ENCODE assay signal across 16 mouse cellular contexts in the genomic region with DNA sequence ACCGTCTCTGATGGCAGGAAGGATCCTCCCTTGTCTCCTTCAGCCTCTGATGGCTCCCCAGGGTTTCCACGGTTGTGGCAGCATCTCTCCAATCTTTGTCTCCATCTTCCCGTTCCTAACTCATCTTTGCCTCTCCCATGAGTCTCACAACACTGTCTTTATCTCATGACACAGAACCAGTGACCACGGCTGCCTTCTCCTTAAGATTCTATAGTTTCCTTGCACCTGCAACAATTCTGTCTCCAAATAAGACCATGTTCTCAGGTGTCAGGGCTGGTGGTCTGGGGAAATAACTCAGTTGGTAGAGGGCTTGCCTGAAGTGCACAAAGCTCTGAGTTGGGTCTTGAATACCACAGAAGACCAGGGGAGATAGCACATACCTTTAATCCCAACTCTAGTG.
"Had no signal": no experiment of that assay in that cellular context is flagged by ENCODE, and none has a peak within 500 bp of the region (broad histone marks: within the 10 kb centered on the region; RNA-seq: fewer than 3 reads in every experiment).

No protein-coding gene starts in this region.

- H3K27me3 ChIP-seq: liver, embryonic 15.5 days; lung, embryonic 15.5 days; midbrain, embryonic 13.5 days; midbrain, embryonic 15.5 days; neural tube, embryonic 12.5 days had no signal

- DNase-seq: liver, postnatal 0 days; lung, adult 2 months; lung, postnatal 14 days; lung, postnatal 36 days; right cerebral cortex, postnatal 14 days; thymus, adult 18-20 months; thymus, postnatal 14 days; thymus, postnatal 4 days had no signal

- H3K4me2 ChIP-seq: liver, embryonic 15.5 days; lung, embryonic 15.5 days; midbrain, embryonic 13.5 days; midbrain, embryonic 15.5 days; neural tube, embryonic 12.5 days had no signal

- ATAC-seq: liver, postnatal 0 days; lung, postnatal 0 days; midbrain, embryonic 13.5 days; midbrain, embryonic 15.5 days had no signal

- H3K4me3 ChIP-seq: liver, embryonic 15.5 days; lung, embryonic 15.5 days; megakaryocyte, embryonic 14.5 days; midbrain, embryonic 13.5 days; midbrain, embryonic 15.5 days; neural tube, embryonic 12.5 days had no signal

- H3K27ac ChIP-seq: liver, embryonic 15.5 days; lung, embryonic 15.5 days; macrophage; midbrain, embryonic 15.5 days; neural tube, embryonic 12.5 days had no signal

- H3K36me3 ChIP-seq: liver, embryonic 15.5 days; lung, embryonic 15.5 days; midbrain, embryonic 13.5 days; midbrain, embryonic 15.5 days; neural tube, embryonic 12.5 days had no signal

- H3K9me3 ChIP-seq: liver, embryonic 15.5 days; lung, embryonic 15.5 days; midbrain, embryonic 13.5 days; midbrain, embryonic 15.5 days had no signal

- H3K9ac ChIP-seq: liver, embryonic 15.5 days; liver, postnatal 0 days; lung, embryonic 15.5 days; midbrain, embryonic 13.5 days; midbrain, embryonic 15.5 days; neural tube, embryonic 12.5 days had no signal
